Mouse (Mus musculus) heart, embryonic 10.5 days (tissue): ENCODE data around the gene Vwa1. TPM values are rescaled to one million over a fixed set of nuclear protein-coding genes. Genes with fewer than 3 reads are reported as not detected.

ENCODE experiments used
- DNase-seq: peaks from one replicate; pipeline ENCODE4 v3.0.0-alpha.2; 2017; ENCODE audit warnings: low spot score
- H3K27ac ChIP-seq: fragments of 300-500 bp; sonication (generic); 2 replicates; pipeline ENCODE4 v1.5.1; 2016; ENCODE audit warnings: mild to moderate bottlenecking
- H3K27me3 ChIP-seq: fragments of 300-500 bp; sonication (generic); 2 replicates; pipeline ENCODE4 v1.6.1; 2016; ENCODE audit warnings: mild to moderate bottlenecking; ENCODE audit not compliant: poor library complexity, insufficient read depth, severe bottlenecking
- H3K36me3 ChIP-seq: fragments of 300-500 bp; sonication (generic); 2 replicates; pipeline ENCODE4 v1.6.1; 2016; ENCODE audit warnings: mild to moderate bottlenecking, moderate library complexity
- H3K4me1 ChIP-seq: fragments of 300-500 bp; sonication (generic); 2 replicates; pipeline ENCODE4 v1.6.1; 2016; ENCODE audit warnings: mild to moderate bottlenecking
- H3K4me3 ChIP-seq: fragments of 300-500 bp; sonication (generic); 2 replicates; pipeline ENCODE4 v1.5.1; 2016; ENCODE audit warnings: mild to moderate bottlenecking, moderate library complexity
- H3K9me3 ChIP-seq: fragments of 300-500 bp; sonication (generic); 2 replicates; pipeline ENCODE4 v1.6.1; 2016; ENCODE audit warnings: mild to moderate bottlenecking, moderate library complexity
- WGBS: fragments of 180-500 bp; shearing (Covaris S2); methylation state at CpG from one replicate; pipeline ENCODE4 v1.1.7; 2016; 5-methylcytosine and 5-hydroxymethylcytosine counted together
- microRNA-seq: library from miRNA; unstranded; fragments of <30 nt; microRNA quantifications from one replicate; pipeline ENCODE4, GENCODE M21; 2017
- polyA plus RNA-seq: library from polyadenylated mRNA; unstranded; fragments of >200 nt; fragmentation: Nextera tagmentation; extraction: Ambion mirVana; gene quantifications from 2 replicates; pipeline ENCODE4 v1.2.1, GENCODE M21; 2016

The Vwa1 gene
- polyA plus RNA-seq, 1 experiment from 2014 or later, result 3.1 TPM

DNA sequence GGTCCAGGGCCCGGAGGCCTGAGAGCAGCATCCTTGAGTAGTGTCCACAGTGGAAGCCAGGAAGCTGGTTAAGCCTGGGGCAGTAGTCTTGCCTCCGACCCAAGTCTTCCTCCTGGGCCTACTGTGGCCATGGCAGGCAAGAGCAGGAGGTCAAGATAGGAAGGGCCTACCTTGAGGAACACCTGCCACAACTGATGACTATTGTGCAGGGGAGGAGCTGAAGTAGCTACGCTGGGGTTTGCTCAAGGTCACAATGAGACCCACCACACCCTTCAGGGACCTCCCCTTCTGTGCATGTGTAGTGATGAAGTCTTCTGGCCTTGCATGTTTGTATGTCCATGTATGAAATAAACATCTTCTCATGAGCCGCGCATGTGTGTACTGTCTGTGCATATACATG lies 38.7 kb downstream of the Vwa1 start:
- peak overlapping the region; percentile 85 for H3K4me3 ChIP-seq
- peaks cover 29% of the 10 kb centered on the region for H3K4me1 ChIP-seq
- H3K27ac ChIP-seq, result peak overlapping the region; percentile 93
- WGBS, result 71% methylated on average over 5 of the region's 5 CpGs
- no peaks in the 10 kb centered on the region for H3K9me3 ChIP-seq
- no peaks in the 10 kb centered on the region for H3K27me3 ChIP-seq
- peak; percentile 72 for DNase-seq
- peaks cover 53% of the 10 kb centered on the region for H3K36me3 ChIP-seq

DNA sequence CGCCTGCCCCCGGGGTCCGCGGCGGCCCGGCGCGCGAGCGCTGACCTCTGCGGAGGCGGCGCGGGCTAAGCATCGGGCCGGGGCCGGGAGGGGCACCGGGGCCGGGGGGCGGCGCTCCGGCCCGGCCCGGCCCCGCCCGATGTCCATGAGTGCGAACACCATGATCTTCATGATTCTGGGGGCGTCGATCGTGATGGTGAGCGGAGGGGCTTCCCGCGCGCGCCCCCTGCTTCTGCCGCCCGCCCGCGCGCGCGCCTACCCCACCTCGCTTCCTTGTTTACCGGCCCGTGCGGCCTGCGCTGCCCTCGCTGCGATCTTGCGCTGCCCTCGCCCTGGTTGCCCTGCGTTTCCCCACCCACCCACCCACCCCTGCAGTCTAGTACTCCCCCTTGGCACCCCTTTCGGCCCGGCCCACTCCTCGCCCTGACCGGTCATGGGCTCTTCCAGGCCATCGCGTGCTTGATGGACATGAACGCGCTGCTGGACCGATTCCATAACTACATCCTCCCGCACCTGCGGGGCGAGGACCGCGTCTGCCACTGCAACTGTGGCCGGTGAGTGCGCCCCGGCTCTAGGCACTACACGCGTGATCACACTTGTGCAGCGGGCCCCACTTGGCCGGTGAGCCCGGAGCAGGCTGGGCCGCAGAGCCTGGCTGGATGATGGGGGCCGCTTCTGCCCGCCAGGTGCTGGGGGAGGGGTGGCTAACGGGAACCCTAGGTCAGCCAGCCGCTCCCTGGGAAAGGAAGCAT lies 39.4 kb downstream of the Vwa1 start:
- Histone ChIP-seq H3K9me3 (no peaks in the 10 kb centered on the region), H3K4me3 (peak overlapping the region; percentile 85), H3K4me1 (peaks cover 29% of the 10 kb centered on the region), H3K27me3 (no peaks in the 10 kb centered on the region), H3K36me3 (peaks cover 50% of the 10 kb centered on the region), H3K27ac (peak overlapping the region; percentile 93)
- DNase-seq, result peak; percentile 80
- WGBS, result 1% methylated on average over 78 of the region's 79 CpGs

DNA sequence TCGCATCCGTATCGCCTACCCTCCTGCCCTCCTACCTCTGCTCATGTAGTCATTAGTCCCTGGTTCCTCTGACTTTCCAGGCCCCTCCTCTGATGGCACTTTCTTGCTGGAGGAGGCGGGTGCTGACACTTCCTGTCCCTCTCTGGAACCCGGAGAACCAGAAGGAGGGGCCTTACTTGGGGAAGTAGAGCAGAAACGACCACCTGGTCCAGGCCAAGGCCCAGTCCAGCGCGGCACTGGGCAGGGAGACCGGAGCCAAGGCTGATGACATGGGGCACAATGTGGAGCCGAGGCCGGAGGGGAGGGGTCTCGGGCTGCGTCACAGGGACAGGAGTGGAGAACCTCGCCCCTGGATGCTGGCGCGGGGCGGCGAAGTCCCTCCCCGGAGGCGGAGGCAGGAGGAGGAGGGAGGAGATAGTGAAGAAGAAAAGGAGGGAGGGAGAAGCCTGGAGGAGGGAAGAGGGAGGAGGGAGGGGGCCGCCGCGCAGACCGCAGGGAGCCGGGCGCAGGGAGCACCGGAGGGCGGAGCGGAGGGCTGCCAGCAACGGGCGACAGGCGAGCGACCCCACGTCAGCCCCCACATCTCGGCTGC lies 40.1 kb downstream of the Vwa1 start, which contains the start of gene Tmem240:
Gene Tmem240, plus strand, starts transcription at position 451 of the 592 bp plus-strand sequence.
- WGBS, result under 1% methylated on average over 33 of the region's 35 CpGs
- Histone ChIP-seq H3K27me3 (no peaks in the 10 kb centered on the region), H3K4me3 (peak within 1 kb of the TSS; percentile 85), H3K36me3 (peaks cover 43% of the 10 kb centered on the region), H3K27ac (peak within 1 kb of the TSS; percentile 93), H3K9me3 (no peaks in the 10 kb centered on the region), H3K4me1 (peaks cover 29% of the 10 kb centered on the region)
- DNase-seq, result peak; percentile 96

DNA sequence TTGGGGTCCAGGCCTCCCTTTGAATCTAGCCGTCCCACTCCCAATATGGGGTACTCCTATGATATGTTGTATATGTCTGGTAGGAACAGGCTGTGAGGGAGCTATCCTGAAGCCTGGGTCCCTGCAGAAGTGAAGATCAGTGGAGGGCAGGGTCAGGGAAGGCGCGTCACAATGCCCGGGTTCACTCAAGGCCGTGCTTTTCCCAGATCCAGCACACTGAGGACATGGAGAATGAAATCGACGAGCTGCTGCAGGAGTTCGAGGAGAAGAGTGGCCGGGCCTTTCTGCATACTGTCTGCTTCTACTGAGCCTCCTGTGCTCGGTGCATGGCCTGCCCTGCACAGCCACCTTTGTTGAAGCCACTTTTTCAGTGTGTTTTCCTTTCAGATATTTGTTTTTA lies 41.2 kb downstream of the Vwa1 start:
- Histone ChIP-seq H3K4me1 (peaks cover 27% of the 10 kb centered on the region), H3K4me3 (no peak overlapping the region), H3K36me3 (peaks cover 40% of the 10 kb centered on the region), H3K27ac (no peak overlapping the region), H3K9me3 (no peaks in the 10 kb centered on the region), H3K27me3 (no peaks in the 10 kb centered on the region)
- WGBS, result 86% methylated on average over 10 of the region's 10 CpGs
- DNase-seq, result no peak

DNA sequence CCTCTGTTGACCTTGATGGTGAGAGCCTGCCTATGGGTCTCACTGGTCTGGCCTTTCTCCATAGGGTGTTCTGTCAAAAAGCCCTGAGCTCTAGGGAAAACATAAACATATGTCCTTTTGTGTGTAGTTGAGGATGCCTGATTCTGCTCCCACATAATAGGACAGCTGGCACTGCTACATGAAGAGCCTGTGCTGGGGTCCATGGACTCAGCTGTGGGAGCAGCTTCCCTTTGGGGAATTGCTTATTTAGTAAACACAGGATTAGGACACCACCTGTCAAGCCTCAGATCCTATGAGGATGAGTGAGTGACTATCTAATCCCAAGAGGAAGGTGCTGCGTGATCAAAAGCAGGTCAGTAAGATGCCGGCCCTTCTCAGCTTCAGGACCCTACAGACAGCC lies 46.5 kb downstream of the Vwa1 start:
- H3K4me3 ChIP-seq, result no peak overlapping the region
- peaks cover 51% of the 10 kb centered on the region for H3K36me3 ChIP-seq
- whole genome bisulfite sequencing, result 77% methylated on average over 2 of the region's 2 CpGs
- no peaks in the 10 kb centered on the region for H3K4me1 ChIP-seq
- DNase-seq, result no peak
- H3K27ac ChIP-seq, result no peak overlapping the region
- H3K9me3 ChIP-seq, result no peaks in the 10 kb centered on the region
- no peaks in the 10 kb centered on the region for H3K27me3 ChIP-seq

DNA sequence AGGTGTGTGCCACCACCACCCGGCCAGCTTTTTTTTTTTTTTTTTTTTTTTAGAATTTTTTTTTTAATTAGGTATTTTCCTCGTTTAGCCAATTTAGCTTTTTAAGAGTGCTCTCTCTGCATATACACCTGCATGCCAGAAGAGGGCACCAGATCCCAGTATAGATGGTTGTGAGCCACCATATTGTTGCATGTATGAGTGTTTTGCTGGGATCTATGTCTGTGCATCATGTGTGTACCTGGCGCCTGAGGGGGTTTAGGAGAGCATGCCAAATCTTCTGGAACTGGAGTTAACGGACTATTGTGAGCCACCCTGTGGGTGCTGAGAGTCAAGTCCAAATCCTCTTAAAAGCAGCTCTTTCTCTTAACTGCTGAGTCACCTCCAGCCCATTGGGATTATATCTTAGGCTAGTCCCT lies 52.8 kb downstream of the Vwa1 start:
- DNase-seq, result no peak
- H3K9me3 ChIP-seq, result no peaks in the 10 kb centered on the region
- peaks cover 37% of the 10 kb centered on the region for H3K36me3 ChIP-seq
- H3K4me3 ChIP-seq, result no peak overlapping the region
- no peaks in the 10 kb centered on the region for H3K27me3 ChIP-seq
- WGBS, result 79% methylated on average over 4 of the region's 4 CpGs
- H3K4me1 ChIP-seq, result no peaks in the 10 kb centered on the region
- H3K27ac ChIP-seq, result no peak overlapping the region

Small RNA genes lying within 50 kb of the gene (microRNA-seq; reads per million reads assigned to microRNA genes)
- not detected for gene Gm27743

Other genes starting within 250 kb of the Vwa1 start
- gene Nadk, start 212.3 kb downstream of the Vwa1 start, polyA plus RNA-seq, result 70.8 and 93.3 TPM in 2 replicates
- gene Slc35e2, start 173.3 kb downstream of the Vwa1 start, polyA plus RNA-seq, result 8.4 and 9.5 TPM in 2 replicates
- gene Cdk11b, start 149.8 kb downstream of the Vwa1 start, polyA plus RNA-seq, result 48.6 and 60.2 TPM in 2 replicates
- not detected in 2 replicates for gene Gm10563, start 129.3 kb downstream of the Vwa1 start, polyA plus RNA-seq
- gene Mmp23, start 121.3 kb downstream of the Vwa1 start, polyA plus RNA-seq, result 34.6 and 39.8 TPM in 2 replicates
- 15.4 and 16.8 TPM in 2 replicates for gene Mib2, start 105.5 kb downstream of the Vwa1 start, polyA plus RNA-seq
- gene Fndc10, start 80.4 kb downstream of the Vwa1 start, polyA plus RNA-seq, result 0.78 and 1.7 TPM in 2 replicates
- gene Ssu72, start 69.9 kb downstream of the Vwa1 start, polyA plus RNA-seq, result 146 and 152 TPM in 2 replicates
- 0.38 and 0.54 TPM in 2 replicates for gene Tmem240, start 39.9 kb downstream of the Vwa1 start, polyA plus RNA-seq
- 133 and 147 TPM in 2 replicates for gene Atad3a, start 13.6 kb downstream of the Vwa1 start, polyA plus RNA-seq
- 2.1 and 4.7 TPM in 2 replicates for gene Tmem88b, start 11.2 kb upstream of the Vwa1 start, polyA plus RNA-seq
- not detected in 2 replicates for gene Ankrd65, start 15.7 kb upstream of the Vwa1 start, polyA plus RNA-seq
- gene Mrpl20, start 28.2 kb upstream of the Vwa1 start, polyA plus RNA-seq, result 176 and 226 TPM in 2 replicates
- gene Ccnl2, start 37.8 kb upstream of the Vwa1 start, polyA plus RNA-seq, result 131 and 150 TPM in 2 replicates
- 157 and 170 TPM in 2 replicates for gene Aurkaip1, start 56.6 kb upstream of the Vwa1 start, polyA plus RNA-seq
- 39.0 and 50.5 TPM in 2 replicates for gene Mxra8, start 65.0 kb upstream of the Vwa1 start, polyA plus RNA-seq
- gene Dvl1, start 72.7 kb upstream of the Vwa1 start, polyA plus RNA-seq, result 2.8 and 3.6 TPM in 2 replicates
- gene Tas1r3, start 88.7 kb upstream of the Vwa1 start, polyA plus RNA-seq, result 0.13 and 0.14 TPM in 2 replicates
- 14.0 and 16.2 TPM in 2 replicates for gene Cptp, start 94.7 kb upstream of the Vwa1 start, polyA plus RNA-seq
- gene Ints11, start 94.8 kb upstream of the Vwa1 start, polyA plus RNA-seq, result 52.1 and 73.9 TPM in 2 replicates
- 43.8 and 43.9 TPM in 2 replicates for gene Pusl1, start 117.1 kb upstream of the Vwa1 start, polyA plus RNA-seq
- 12.3 and 13.3 TPM in 2 replicates for gene Acap3, start 117.1 kb upstream of the Vwa1 start, polyA plus RNA-seq
- gene Ube2j2, start 169.1 kb upstream of the Vwa1 start, polyA plus RNA-seq, result 97.2 and 135 TPM in 2 replicates
- 26.2 and 27.0 TPM in 2 replicates for gene C1qtnf12, start 187.6 kb upstream of the Vwa1 start, polyA plus RNA-seq
- 10.7 and 12.9 TPM in 2 replicates for gene B3galt6, start 218.0 kb upstream of the Vwa1 start, polyA plus RNA-seq
- gene Sdf4, start 218.2 kb upstream of the Vwa1 start, polyA plus RNA-seq, result 139 and 148 TPM in 2 replicates
- 0.28 and 1.0 TPM in 2 replicates for gene Tnfrsf4, start 239.1 kb upstream of the Vwa1 start, polyA plus RNA-seq